Mouse (Mus musculus): ENCODE measurements around the gene Ttc29. TPM values are rescaled to one million over a fixed set of nuclear protein-coding genes. Genes with fewer than 3 reads are reported as not detected.
A peak's percentile ranks its signal among the peaks of the same experiment; 100 is the strongest.

The Ttc29 gene
- total RNA-seq, 2 experiments from 2014 or later: 0.16 TPM; not detected in 1

DNA sequence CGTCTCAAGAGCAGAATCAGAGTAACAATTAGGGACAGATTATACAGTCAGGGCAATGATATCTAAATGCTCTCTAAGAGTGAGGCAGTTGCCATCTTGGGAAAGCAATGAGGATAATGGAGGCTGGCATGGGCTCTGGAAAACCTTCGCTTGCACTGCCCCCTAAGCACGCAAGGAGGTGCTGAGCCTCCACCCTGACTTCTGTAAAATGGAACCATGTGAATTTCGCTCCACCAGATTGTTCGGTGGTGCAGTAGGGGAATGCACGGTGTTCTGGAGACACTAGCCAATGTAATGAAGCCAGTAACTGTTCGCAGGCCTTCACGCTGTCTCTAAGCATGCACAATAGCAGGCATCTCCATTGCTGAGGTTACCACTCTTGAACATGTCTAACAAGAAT, 63.0 kb downstream of the Ttc29 start:
- no peak for DNase-seq (ENCODE audit: low spot score in 2 of 2)
- intact Hi-C loops (cut with DNase I): no loop called here

DNA sequence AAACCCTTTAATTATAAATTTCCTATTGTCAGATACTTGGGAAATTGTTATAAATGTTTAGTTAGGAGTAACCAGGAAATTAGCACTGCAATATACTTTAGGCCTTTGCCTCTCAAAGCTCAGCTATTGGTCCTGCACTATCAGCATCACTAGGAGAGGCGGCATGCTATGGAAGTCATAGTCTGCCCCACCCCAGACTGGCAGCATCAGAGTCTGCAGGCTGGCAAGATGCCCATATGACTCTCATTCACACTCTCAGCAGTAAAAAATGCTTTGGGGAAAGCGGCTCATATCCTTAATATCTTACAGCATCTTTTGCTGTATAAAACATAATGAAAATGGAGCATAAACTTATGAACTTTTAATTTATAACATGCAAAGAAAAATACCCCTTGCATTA, 64.3 kb downstream of the Ttc29 start:
- intact Hi-C loops (cut with DNase I): no loop called here
- no peak for DNase-seq (ENCODE audit: low spot score in 2 of 2)

DNA sequence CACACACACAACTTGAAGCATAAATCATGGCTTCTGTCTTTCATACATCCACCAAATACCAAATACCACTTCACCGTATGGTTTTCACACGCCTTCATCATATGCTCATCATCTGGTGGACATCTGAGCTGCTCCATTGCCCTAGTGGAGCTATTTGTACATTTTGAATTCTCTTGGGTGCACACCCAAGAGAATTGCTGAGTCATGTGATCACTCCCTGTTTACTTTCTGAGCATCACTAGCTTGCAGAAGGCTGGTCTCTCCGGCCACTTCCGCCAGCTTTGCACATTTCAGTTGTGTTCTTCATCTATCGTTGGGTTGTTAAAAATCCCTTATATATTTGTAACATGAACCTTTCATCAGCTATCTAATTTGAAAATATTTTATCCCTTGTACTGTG, 65.5 kb downstream of the Ttc29 start:
- no peak for DNase-seq (ENCODE audit: low spot score in 2 of 2)
- intact Hi-C loops (cut with DNase I): no loop called here

DNA sequence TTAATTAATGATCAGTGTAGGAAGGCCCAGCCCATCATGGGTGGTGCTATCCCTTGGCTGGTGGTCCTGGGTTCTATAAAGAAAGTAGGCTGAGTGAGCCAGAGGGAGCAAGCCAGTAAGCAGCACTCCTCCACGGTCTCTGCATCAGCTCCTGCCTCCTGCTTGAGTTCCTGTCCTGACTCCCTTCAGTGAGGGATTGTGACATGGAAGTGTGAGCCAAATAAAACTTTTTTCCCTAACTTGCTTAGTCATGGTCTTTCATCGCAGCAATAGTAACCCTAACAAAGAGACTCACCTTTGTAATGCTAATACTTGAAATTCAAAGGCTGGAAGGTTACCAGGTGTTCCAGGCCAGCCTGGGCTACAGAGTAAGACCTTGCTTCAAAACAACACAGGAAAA, 71.7 kb downstream of the Ttc29 start:
- no peak for DNase-seq (ENCODE audit: low spot score in 2 of 2)
- intact Hi-C loops (cut with DNase I): no loop called here

DNA sequence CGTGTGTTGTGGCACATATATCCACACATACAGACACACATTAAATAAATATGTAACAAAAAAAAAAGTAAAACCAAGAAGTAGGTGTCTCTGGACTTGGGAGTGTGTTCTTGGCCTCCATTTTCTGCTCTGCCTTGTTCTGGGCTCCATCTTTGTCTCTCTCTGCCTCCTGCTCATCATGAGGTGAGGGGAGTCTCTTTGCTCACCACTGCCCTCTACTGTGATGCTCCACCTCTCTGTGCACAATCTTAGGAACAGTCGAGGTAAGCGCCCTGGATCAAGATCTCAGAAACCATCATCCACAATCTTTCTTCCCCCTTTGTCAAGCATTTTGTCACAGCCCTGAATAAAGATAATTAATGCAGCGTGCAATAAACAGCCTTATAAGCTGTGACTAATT, 72.3 kb downstream of the Ttc29 start:
- no peak for DNase-seq (ENCODE audit: low spot score in 2 of 2)
- intact Hi-C loops (cut with DNase I): no loop called here

DNA sequence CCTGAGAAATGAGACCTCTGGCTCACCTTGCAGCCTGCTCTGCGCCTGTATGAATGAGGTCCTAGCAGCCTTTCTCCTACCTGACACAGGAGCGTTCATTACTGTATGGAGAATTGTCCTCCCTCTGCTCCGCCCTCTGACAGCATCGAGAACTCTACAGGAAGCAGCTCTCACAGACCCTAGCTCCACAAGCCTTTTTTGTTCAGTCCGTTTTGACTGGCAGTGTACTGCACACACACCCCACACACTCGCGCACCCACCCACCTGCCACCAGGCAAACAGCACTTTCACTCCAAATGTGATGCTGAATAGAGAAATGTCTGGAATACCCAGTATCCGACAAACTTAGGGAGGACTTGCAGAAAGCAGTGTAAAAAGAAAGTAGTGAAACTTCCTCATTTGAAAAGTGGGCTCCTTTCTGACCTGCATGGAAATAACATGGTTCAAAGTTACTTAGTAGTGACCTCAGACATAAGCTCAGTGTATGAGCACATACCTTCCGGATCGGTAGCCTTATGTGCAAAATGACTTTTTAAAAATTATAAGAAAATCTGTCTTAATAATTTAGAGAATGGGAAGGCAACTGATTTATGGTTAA, 76.4 kb downstream of the Ttc29 start:
- DNase-seq (ENCODE audit: low spot score in 2 of 2): peak; percentile 9 to 63
- intact Hi-C loops (cut with DNase I): no loop called here

DNA sequence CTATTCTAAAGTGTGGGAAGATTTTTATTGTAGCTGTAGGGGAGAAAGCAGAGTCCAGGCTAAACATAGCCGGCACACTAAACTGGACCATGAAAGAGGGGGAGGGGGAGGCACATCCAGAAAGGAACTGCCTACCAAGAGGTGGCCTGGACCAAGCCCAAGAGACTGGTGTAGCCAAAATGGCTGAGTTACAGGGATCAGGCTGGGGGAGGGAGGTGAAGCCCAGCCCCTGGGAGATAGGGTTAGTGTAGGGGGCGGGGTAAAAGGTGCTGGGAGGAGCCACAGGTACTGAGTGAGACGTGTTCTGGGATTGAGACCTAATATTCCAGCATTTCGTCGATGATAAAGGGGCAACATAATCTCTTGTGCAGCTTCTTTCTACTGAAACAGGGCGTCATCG, 77.2 kb downstream of the Ttc29 start:
- intact Hi-C loops (cut with DNase I): no loop called here
- DNase-seq (ENCODE audit: low spot score in 2 of 2): no peak

DNA sequence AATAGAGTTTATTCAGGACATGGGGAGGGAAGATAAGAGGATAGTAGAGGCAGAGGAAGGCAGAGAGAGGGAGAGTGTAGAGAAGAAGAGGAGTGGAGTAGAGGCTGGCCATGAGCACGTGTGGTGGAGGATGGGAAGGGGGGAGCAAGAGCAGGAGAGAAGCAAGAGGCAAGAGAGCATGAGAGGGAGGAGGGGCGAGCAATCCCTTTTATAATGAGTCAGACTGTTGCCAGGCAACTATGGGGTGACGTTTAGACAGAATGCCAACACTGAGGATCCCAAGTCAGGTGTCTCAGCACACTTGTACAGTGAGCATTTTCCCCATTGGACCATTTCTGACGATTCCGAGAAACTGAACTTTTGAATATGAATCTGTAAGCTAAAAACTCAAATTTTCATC, 82.4 kb downstream of the Ttc29 start:
- intact Hi-C loops (cut with DNase I): no loop called here

DNA sequence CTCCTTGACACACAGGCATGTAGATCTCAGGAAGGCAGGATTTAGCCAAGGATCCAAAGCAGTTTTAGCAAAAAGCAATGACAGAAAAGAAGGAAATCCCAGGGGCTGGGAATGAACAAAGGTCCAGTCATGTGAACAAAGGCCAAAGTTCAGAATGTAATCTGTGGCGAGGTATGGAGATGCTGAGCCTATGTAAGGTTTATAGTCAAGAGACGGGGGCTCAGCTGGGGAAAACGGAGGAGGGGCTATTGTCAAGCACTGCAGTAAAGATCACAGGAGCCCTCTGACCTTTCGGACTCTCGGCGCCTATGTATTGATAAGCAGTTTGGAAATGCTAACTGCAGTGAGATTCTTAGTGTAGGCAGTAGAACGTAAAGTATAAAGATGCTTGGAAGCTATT, 90.5 kb downstream of the Ttc29 start:
- no peak for DNase-seq (ENCODE audit: low spot score in 2 of 2)
- intact Hi-C loops (cut with DNase I): no loop called here

More for the DNA sequence above, 82.4 kb downstream of the Ttc29 start:
- no peak for DNase-seq (ENCODE audit: low spot score in 2 of 2)

DNA sequence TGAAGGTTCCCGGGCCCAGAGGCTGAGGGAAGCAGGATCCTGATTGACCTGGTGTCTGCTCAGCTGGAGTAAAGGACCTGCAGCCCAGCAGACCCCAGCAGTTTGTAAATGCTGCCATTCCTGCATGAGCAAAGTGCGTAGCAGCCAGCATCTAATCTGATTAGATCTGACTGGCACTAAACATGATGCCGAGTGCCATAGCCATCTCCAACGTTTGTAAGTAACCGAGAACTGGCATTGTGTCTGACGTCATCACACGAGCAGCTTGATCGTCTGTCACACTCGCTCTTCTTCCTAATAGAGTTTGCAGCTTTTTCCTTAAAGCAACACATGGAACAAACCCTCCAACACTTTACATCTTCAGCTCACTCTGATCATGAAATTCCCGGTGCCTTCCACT, 93.5 kb downstream of the Ttc29 start:
- DNase-seq (ENCODE audit: low spot score in 2 of 2): no peak
- intact Hi-C loops (cut with DNase I): no loop called here

DNA sequence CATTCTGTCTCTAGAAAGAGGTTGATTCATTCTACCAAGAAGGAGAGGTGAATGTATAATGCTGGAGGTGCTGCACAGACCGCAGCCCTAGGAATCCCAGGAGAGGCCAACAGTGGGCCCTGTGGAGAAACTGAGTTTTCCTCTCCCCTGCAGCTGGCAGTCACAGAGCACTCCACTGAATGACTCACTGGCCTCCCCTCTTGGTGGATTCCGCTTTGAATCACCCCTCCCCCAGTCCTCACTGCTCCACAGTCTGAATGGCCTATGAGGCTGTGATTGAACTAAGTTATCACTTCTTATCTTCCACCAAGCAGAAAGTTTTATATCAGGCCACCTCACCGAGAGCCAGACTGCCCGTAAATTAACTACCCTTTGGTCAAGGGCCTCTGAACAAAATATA, 94.0 kb downstream of the Ttc29 start:
- intact Hi-C loops (cut with DNase I): no loop called here

DNA sequence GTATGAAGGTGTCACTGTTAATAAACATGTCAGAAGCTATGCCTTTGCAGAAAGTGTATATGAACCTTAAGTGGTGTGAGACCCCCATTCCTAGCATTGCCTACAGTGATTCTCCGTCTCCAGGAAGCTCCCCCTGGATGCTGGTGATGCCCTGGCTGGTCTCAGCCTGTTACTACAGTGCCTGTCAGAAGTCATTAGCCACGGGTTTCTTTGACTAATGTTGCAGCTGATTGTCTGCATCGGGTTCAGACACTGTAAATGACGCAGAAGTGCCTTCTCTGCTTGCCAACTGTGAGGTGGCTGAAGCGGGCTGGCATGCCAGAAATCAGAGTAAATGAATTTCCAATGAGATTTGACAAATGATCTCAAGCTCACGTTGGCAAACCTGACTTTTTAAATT, 96.4 kb downstream of the Ttc29 start:
- intact Hi-C loops (cut with DNase I): no loop called here

More for the DNA sequence above, 94.0 kb downstream of the Ttc29 start:
- no peak for DNase-seq (ENCODE audit: low spot score in 2 of 2)

DNA sequence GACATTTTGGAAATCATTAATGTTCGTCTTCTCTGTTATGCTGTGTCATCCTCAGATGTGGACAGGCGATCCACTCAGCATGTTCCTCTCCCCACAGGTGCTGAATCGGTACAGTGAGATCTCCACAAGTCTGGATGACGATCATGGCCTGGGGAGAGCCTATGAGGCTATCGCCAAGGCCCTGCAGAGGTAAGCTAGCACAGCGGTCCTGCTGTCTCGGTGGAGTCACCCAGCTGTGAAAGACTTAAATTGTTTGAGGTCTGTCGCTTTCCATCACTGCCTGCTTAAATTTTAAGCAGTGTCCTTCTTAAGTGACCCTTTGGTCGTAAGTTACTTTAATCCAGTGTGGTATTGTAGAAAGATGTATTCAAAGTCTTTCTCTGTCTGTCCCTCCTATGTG, 102.5 kb downstream of the Ttc29 start:
- intact Hi-C loops (cut with DNase I): no loop called here
- no peak for DNase-seq (ENCODE audit: low spot score in 2 of 2)

More for the DNA sequence above, 96.4 kb downstream of the Ttc29 start:
- DNase-seq (ENCODE audit: low spot score in 2 of 2): no peak

DNA sequence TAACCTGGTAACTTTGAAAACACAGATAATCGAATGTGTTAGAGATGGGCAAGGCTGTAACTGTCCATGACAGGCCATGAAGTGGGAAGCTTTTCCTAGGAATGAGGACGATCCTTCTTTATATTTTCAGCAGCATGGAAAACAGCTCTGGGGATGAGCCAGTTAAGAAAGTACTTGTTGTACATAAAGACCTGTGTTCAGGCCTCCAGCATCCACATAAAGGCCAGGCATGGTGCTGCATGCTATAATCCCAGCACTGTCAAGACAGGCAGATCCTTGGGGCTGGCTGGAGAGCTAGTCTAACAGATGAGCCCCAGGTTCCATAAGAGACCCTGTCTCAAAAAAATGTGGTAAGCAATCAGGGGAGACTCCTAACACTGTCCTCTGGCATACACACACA, 104.6 kb downstream of the Ttc29 start:
- intact Hi-C loops (cut with DNase I): no loop called here
- no peak for DNase-seq (ENCODE audit: low spot score in 2 of 2)

DNA sequence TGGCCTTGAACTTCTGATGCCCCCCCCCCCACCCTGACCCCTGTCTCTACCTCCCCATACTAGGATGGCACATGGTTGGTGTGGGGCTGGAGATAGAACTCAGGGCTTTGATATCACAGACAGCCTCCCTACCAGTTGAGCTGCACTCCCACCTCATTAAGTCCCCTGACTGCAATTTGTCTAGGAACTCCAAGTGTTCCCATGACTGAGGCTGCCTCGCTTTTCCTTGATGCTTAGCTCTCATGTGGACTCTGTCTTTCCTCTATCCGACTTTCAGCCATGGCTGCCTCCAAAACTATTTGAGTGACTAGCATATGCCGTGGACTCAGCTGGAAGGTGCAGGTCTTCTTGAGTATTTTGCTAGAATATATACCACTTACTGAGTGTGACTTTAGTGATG, 110.3 kb downstream of the Ttc29 start:
- intact Hi-C loops (cut with DNase I): no loop called here
- no peak for DNase-seq (ENCODE audit: low spot score in 2 of 2)

DNA sequence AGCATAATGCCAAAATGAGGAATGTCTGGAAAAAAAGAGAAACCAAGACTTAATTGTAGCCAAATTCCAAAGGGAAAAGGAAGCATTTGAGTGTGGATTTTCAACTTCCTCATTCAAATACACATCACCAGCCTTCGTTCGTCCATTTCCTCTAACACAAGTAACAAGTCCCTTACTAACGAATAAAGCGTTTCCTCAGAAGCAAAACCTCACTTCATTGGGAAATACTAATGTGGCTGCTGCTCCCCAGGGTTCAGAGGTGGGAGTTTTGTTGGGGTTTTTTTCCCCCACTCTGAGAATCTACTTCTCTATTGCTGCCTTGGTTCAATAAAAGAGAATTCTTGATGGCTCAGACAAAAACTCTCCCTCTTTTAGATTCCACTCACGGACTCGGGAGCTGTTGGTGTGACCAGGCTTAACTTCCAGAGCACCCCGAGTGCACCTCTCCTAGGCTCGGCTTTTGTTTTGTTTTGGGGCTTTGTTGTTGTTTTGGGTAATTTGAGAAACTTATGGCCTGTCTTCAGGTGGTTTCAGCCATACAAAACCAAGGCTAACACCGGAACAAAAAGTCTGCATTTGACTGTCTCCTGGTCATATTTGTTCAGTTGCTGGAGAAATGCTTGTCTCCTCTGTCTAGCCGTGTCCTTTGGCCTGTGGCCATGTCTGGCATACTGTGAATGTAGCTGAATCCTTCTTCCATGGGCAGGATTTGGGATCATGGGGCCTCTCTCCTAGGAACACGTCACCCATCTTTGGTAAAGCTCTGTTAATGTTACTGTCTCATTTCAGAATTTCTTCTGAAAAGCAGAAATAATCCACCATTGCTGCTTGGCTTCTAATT, 127.8 kb downstream of the Ttc29 start:
- intact Hi-C loops (cut with DNase I): no loop called here
- peak; percentile 9 to 24 for DNase-seq (ENCODE audit: low spot score in 2 of 2)

DNA sequence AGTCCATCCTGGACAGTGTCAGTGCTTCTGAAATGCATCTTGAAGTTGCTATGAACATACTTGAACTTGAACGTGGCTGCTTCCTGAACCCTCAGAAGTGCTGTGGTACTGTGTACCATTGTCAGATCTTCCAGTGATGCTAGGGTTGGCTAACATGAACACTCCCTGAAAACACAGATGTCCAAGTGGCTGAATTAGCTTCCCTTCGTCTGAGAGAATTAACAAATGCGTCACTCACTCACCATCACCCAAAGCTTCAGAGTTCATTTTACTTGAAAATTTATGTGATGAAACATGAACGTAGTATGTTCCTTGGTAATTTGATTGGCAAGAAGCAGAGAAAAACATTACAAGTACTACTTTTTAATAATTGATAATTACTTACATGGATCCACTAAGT, 129.1 kb downstream of the Ttc29 start:
- intact Hi-C loops (cut with DNase I): no loop called here
- no peak for DNase-seq (ENCODE audit: low spot score in 2 of 2)

DNA sequence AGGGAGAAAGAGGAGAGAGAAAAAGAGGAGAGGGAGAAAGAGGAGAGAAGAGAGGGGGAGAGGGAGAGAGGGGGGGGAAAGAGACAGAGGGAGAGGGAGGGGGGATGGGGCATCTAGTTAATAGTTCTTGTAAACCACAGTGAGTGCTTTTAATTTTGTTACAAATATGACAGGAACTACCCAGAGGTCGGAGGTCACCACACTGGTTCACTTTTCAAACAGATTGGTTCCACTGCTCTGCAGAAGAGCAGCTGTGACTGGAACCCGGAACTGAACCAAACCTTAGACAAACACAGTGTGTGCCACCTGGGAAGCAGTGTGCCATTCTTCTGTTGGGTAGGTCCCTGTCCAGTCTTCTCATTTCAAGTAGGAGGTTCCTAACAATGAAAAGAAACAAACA, 130.9 kb downstream of the Ttc29 start:
- intact Hi-C loops (cut with DNase I): no loop called here
- no peak for DNase-seq (ENCODE audit: low spot score in 2 of 2)

DNA sequence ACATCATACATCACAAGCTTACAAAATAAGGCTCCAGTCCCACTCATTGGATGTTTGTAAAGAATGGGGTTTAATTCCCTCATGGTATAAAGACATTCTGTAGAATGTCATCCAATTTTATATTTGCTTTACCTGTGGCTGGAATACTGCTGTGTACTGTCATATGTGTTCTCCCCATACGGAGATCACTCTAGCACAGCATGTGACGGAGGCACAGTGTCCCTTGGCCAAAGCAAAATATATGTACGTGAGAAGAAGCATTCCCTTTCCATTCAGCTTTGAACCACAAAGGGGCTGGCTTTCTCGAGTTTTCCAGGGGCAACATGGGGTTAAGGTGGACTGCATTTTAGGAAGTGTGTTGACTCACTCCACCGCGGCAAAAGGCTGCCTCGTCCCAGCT, 132.6 kb downstream of the Ttc29 start:
- intact Hi-C loops (cut with DNase I): no loop called here
- DNase-seq (ENCODE audit: low spot score in 2 of 2): no peak

DNA sequence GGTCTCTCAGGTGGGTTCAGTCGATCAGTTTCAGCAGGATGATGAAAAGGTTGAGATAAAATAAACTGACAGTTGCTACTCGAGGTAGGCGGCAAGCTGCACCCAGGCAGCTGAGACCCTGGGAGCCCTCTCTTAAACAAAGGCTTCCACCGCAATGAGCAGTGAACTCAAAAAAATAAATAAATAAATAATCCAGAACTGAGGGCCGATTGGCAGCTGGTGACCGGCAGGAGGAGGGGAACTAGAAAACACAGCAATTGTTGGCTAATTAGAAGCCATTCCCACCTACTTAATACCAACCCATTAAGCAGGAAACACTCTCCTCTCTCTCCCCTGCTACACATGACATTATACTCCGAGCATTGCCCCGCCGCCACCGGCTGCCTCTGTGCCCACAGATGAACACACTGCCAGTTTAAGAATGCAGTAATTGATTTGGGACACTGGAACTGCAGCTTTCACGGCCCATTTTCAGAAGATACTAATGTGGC, 133.1 kb downstream of the Ttc29 start:
- DNase-seq (ENCODE audit: low spot score in 2 of 2): no peak
- intact Hi-C loops (cut with DNase I): no loop called here

DNA sequence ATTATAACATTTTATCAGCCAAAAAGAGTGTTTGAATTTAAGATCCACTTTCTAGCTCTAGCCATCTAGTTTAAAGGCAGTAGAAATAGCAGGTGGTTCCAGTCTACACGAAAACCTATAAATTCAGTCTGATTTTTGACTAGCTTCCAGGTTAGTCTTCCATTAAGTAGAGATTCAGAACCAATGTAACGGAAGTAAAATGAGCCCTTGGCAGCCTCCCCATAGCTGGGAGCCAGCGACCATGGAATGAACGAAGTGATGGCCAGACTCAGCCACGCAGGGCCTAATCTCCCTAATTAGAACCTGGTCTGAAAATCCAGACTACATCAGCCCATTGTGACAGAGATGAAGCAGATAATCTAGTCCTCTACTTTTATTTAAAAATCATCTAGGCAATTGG, 140.8 kb downstream of the Ttc29 start:
- no peak for DNase-seq (ENCODE audit: low spot score in 2 of 2)
- intact Hi-C loops (cut with DNase I): no loop called here
